10 mouse cellular contexts compared by ENCODE assay signal in the genomic region with DNA sequence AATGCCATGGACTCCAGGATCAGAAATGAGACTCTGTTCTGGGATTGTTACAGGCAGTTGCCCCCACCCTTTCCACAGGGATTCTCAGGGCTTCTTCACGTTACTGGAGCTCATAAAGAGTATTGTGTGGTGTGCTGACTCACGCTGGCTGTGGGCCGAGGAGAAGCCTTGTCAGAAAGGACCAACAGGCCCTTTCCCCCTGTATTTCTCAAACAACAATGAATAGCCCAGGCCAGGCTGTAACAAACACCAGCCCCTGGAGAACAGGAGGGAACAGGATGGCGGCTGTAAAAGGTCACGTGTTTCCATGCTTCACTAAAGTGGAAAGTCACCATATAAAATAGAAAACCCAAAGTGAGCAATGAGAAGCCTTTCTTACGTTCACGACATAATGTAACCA. TPM values are rescaled to one million over a fixed set of nuclear protein-coding genes. Genes with fewer than 3 reads are reported as not detected.
DNase-seq lines count a peak whose midpoint lies in the region; ATAC-seq and TF ChIP-seq lines count a peak whose summit lies in the region.
"Had no signal": no experiment of that assay in that cellular context is flagged by ENCODE, and none has a peak within 500 bp of the region (broad histone marks: within the 10 kb centered on the region; RNA-seq: fewer than 3 reads in every experiment).

No protein-coding gene starts in this region.

- no peak for ATAC-seq in heart, postnatal 0 days (ENCODE audit: insufficient read depth, low read depth)
- no peak for ATAC-seq in stomach, embryonic 16.5 days (ENCODE audit: insufficient read depth, low FRiP score)
- ATAC-seq in midbrain, embryonic 13.5 days, result no peak

- H3K9me3 ChIP-seq in heart, postnatal 0 days (replicated peaks; ENCODE audit: control insufficient read depth, low read length), result no peaks in the 10 kb centered on the region
- H3K9me3 ChIP-seq in stomach, embryonic 16.5 days (replicated peaks; ENCODE audit: control insufficient read depth, low read length), result no peaks in the 10 kb centered on the region
- H3K9me3 ChIP-seq in midbrain, embryonic 13.5 days, result no peaks in the 10 kb centered on the region
- H3K9me3 ChIP-seq: lung, embryonic 15.5 days had no signal

- no peak for TF ChIP-seq EP300 in heart, postnatal 0 days (IDR thresholded peaks at IDR 0.05; ENCODE audit: low read depth)

- H3K9ac ChIP-seq in heart, postnatal 0 days (replicated peaks; ENCODE audit: low read depth, low read length), result no peak overlapping the region
- no peak overlapping the region for H3K9ac ChIP-seq in stomach, embryonic 16.5 days (ENCODE audit: low read length)
- no peak overlapping the region for H3K9ac ChIP-seq in midbrain, embryonic 13.5 days (replicated peaks)
- H3K9ac ChIP-seq: lung, embryonic 15.5 days had no signal

- H3K4me3 ChIP-seq in spleen, adult 2 months (ENCODE audit: extremely low read depth, insufficient read depth, insufficient read length), result no peak overlapping the region
- no peak overlapping the region for H3K4me3 ChIP-seq in heart, postnatal 0 days (ENCODE audit: low read depth, low read length)
- no peak overlapping the region for H3K4me3 ChIP-seq in stomach, embryonic 16.5 days (replicated peaks; ENCODE audit: low read length)
- H3K4me3 ChIP-seq in cerebellum, adult 2 months (replicated peaks; ENCODE audit: insufficient read depth, low read depth, low read length), result no peak overlapping the region
- H3K4me3 ChIP-seq in midbrain, embryonic 13.5 days (replicated peaks), result no peak overlapping the region
- H3K4me3 ChIP-seq: lung, embryonic 15.5 days had no signal

- H3K4me1 ChIP-seq in spleen, adult 2 months (ENCODE audit: control insufficient read depth, insufficient read depth, insufficient read length), result peaks cover 16% of the 10 kb centered on the region
- peaks cover 11% of the 10 kb centered on the region; the same call in 1 of the 2 replicates for H3K4me1 ChIP-seq in heart, postnatal 0 days (ENCODE audit: control insufficient read depth, insufficient read depth)
- peaks cover 11% of the 10 kb centered on the region for H3K4me1 ChIP-seq in stomach, embryonic 16.5 days (ENCODE audit: control insufficient read depth, insufficient read depth, low read length)
- H3K4me1 ChIP-seq in cerebellum, adult 2 months (ENCODE audit: control insufficient read depth, insufficient read depth, low read length), result peaks cover 5% of the 10 kb centered on the region; the same call in 1 of the 2 replicates
- peaks cover 20% of the 10 kb centered on the region for H3K4me1 ChIP-seq in midbrain, embryonic 13.5 days (replicated peaks)

- no peaks in the 10 kb centered on the region for H3K36me3 ChIP-seq in spleen, adult 2 months (ENCODE audit: control insufficient read depth, insufficient read depth, low read length)
- H3K36me3 ChIP-seq in heart, postnatal 0 days (replicated peaks; ENCODE audit: control insufficient read depth, insufficient read depth, low read length), result no peaks in the 10 kb centered on the region
- no peaks in the 10 kb centered on the region for H3K36me3 ChIP-seq in stomach, embryonic 16.5 days (ENCODE audit: control insufficient read depth, insufficient read depth, low read length)
- no peaks in the 10 kb centered on the region for H3K36me3 ChIP-seq in midbrain, embryonic 13.5 days
- H3K36me3 ChIP-seq: lung, embryonic 15.5 days had no signal

- peak overlapping the region; percentile 54 for H3K27ac ChIP-seq in spleen, adult 2 months (ENCODE audit: insufficient read depth, low read length)
- peak overlapping the region; percentile 16; the same call in 1 of the 2 replicates for H3K27ac ChIP-seq in heart, postnatal 0 days (ENCODE audit: low read depth)
- H3K27ac ChIP-seq in stomach, embryonic 16.5 days (ENCODE audit: low read length), result peak overlapping the region; percentile 66
- H3K27ac ChIP-seq in cerebellum, adult 2 months (ENCODE audit: insufficient read depth, low read length), result no peak overlapping the region
- H3K27ac ChIP-seq in midbrain, embryonic 13.5 days, result no peak overlapping the region
- H3K27ac ChIP-seq: lung, embryonic 15.5 days had no signal

- 50% methylated on average over 7 of the region's 7 CpGs for WGBS in spleen, adult 2 months
- WGBS in heart, postnatal 0 days, result 63% methylated on average over 7 of the region's 7 CpGs
- WGBS in stomach, embryonic 16.5 days, result 66% methylated on average over 7 of the region's 7 CpGs
- WGBS in cerebellum, adult 2 months, result 71% methylated on average over 7 of the region's 7 CpGs
- WGBS in midbrain, embryonic 13.5 days, result 49% methylated on average over 7 of the region's 7 CpGs

- DNase-seq in adrenal gland, postnatal 10 days, result peak; percentile 58
- no peak for DNase-seq in adrenal gland, adult 18-20 months (ENCODE audit: low spot score in 2 of 2)
- no peak for DNase-seq in spleen, adult 2 months (ENCODE audit: low read depth in 1 of 2, low spot score in 2 of 2)
- DNase-seq in spleen, postnatal 14 days (ENCODE audit: low spot score in 2 of 2), result no peak
- peak; percentile 24 for DNase-seq in heart, postnatal 0 days (ENCODE audit: low spot score)
- DNase-seq in cerebellum, adult 2 months, result no peak
- DNase-seq: kidney, postnatal 36 days had no signal

- H3K4me2 ChIP-seq in heart, postnatal 0 days (ENCODE audit: low read depth, low read length), result no peak overlapping the region
- no peak overlapping the region for H3K4me2 ChIP-seq in stomach, embryonic 16.5 days (ENCODE audit: low read depth, low read length)
- no peak overlapping the region for H3K4me2 ChIP-seq in midbrain, embryonic 13.5 days (replicated peaks)
- H3K4me2 ChIP-seq: lung, embryonic 15.5 days had no signal

- no peaks in the 10 kb centered on the region for H3K27me3 ChIP-seq in spleen, adult 2 months (ENCODE audit: control insufficient read depth, insufficient read depth, low read length)
- H3K27me3 ChIP-seq in heart, postnatal 0 days (ENCODE audit: control insufficient read depth, insufficient read depth, low read length), result no peaks in the 10 kb centered on the region
- no peaks in the 10 kb centered on the region for H3K27me3 ChIP-seq in stomach, embryonic 16.5 days (ENCODE audit: control insufficient read depth, insufficient read depth, low read length)
- no peaks in the 10 kb centered on the region for H3K27me3 ChIP-seq in cerebellum, adult 2 months (ENCODE audit: control insufficient read depth, insufficient read depth, low read length)
- no peaks in the 10 kb centered on the region for H3K27me3 ChIP-seq in midbrain, embryonic 13.5 days
- H3K27me3 ChIP-seq: lung, embryonic 15.5 days had no signal

- TF ChIP-seq CTCF in spleen, adult 2 months (IDR thresholded peaks at IDR 0.05; ENCODE audit: extremely low read depth, insufficient read depth, insufficient read length, insufficient replicate concordance), result no peak
- no peak for TF ChIP-seq CTCF in heart, postnatal 0 days (IDR thresholded peaks at IDR 0.05; ENCODE audit: low read depth)
- TF ChIP-seq CTCF in cerebellum, adult 2 months (IDR thresholded peaks at IDR 0.05; ENCODE audit: borderline replicate concordance, insufficient read depth, low read depth, low read length), result no peak

- no peak for TF ChIP-seq POLR2A in spleen, adult 2 months (IDR thresholded peaks at IDR 0.05; ENCODE audit: low read depth, low read length)
- TF ChIP-seq POLR2A in cerebellum, adult 2 months (IDR thresholded peaks at IDR 0.05; ENCODE audit: borderline replicate concordance, insufficient read depth, low read length), result no peak

RNA-seq across cellular contexts. Expression of gene Scd2, which starts 28.2 kb away (rescaled TPM):
- total RNA-seq in adrenal gland, postnatal 10 days (2021), result 100 to 1,000 TPM; 226 to 239 TPM
- total RNA-seq in adrenal gland, adult 18-20 months (2021), result 100 to 1,000 TPM; 836 to 847 TPM
- polyA plus RNA-seq in spleen, adult 2 months (2012; rRNA removed), result 30.1 and 39.6 TPM in 2 replicates
- 307 and 374 TPM in 2 replicates for total RNA-seq in heart, postnatal 0 days (2014; rRNA removed; ENCODE audit: low replicate concordance)
- 47.5 and 61.2 TPM in 2 replicates for polyA plus RNA-seq in heart, postnatal 0 days (2015; fragmentation: Nextera tagmentation; extraction: Ambion mirVana)
- polyA plus RNA-seq in stomach, embryonic 16.5 days (2015; fragmentation: Nextera tagmentation; extraction: Ambion mirVana), result 329 and 336 TPM in 2 replicates
- polyA plus RNA-seq in cerebellum, adult 2 months (2012; rRNA removed), result 695 and 743 TPM in 2 replicates
- 254 and 259 TPM in 2 replicates for polyA plus RNA-seq in midbrain, embryonic 13.5 days (2015; fragmentation: Nextera tagmentation; extraction: Ambion mirVana)

Comparison
In these comparisons a context has a peak if more than half of its experiments do, and no peak if none do; other contexts are left out.
1. DNase-seq: peak in adrenal gland, postnatal 10 days (single experiment) and heart, postnatal 0 days (single experiment); none in adrenal gland, adult 18-20 months (0 of 2), spleen, adult 2 months (0 of 2), spleen, postnatal 14 days (0 of 2) and cerebellum, adult 2 months (0 of 2).
2. H3K27ac ChIP-seq: peak in spleen, adult 2 months (single experiment), heart, postnatal 0 days (single experiment) and stomach, embryonic 16.5 days (single experiment); none in cerebellum, adult 2 months (single experiment) and midbrain, embryonic 13.5 days (single experiment).